Mouse (Mus musculus) right cerebral cortex, postnatal 14 days (tissue): ENCODE measurements around the gene Rraga.
"Not testable (repeated sequence)": the region's sequence is repeated elsewhere in the genome, so short reads cannot be mapped to it uniquely, and the experiment has no call there.

Experiments
- DNase-seq: peaks from one replicate; pipeline ENCODE4 v3.0.0; 2022

Gene Rraga

GRCm38 (mm10) chr4:86611524-86612288 is 36.2 kb downstream of the Rraga start, which contains the start of gene Haus6:
Haus6 (minus strand) TSS chr4:86612055.
- DNase-seq: peak; percentile 90

GRCm38 (mm10) chr4:86612289-86612620 is 36.8 kb downstream of the Rraga start:
- no peak for DNase-seq

- DNase-seq: no peak
Measured at GRCm38 (mm10) chr4:86620506-86620905, 45.0 kb downstream of the Rraga start.

DNA sequence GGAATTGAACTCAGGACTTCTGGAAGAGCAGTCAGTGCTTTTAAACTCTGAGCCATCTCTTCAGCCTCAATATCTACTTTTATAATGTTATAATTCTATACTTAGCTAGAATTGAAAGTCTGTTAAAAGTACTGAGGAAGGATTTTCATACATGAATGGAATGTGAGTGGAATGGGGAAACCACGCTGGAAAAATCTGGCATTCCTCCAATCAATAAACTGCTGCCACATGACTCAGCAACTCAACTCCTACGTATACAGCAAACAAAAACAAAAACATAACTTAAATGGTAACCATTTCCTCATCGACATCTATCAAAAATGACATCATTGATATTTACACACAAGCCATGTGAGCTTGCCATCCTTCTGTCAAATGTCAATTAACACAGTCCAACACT is 46.6 kb downstream of the Rraga start:
- no peak for DNase-seq

GRCm38 (mm10) chr4:86622532-86622931 is 47.1 kb downstream of the Rraga start:
- not testable (repeated sequence) for DNase-seq

- DNase-seq: no peak
Measured at GRCm38 (mm10) chr4:86625463-86625862, 50.0 kb downstream of the Rraga start.

GRCm38 (mm10) chr4:86626496-86626895 is 51.0 kb downstream of the Rraga start:
- not testable (repeated sequence) for DNase-seq
